Mouse (Mus musculus) layer of hippocampus, postnatal 25 days (tissue): ENCODE results near the gene Mgam. TPM values are rescaled to one million over a fixed set of nuclear protein-coding genes. Genes with fewer than 3 reads are reported as not detected.
"Not testable (repeated sequence)": the region's sequence is repeated elsewhere in the genome, so short reads cannot be mapped to it uniquely, and the experiment has no call there.

ENCODE experiments used
- DNase-seq, 2 experiments: peaks; one replicate each; pipeline ENCODE4 v3.0.0; 2022; ENCODE audit warnings: mixed read lengths in 2 of 2, low spot score in 1 of 2; ENCODE audit errors: extremely low spot score in 1 of 2
- total RNA-seq, 2 experiments: library from RNA; stranded (reverse); gene quantifications; 2 replicates each; pipeline ENCODE4 v1.2.3; 2021

The Mgam gene
- total RNA-seq, 2 experiments from 2014 or later, result not detected

DNA sequence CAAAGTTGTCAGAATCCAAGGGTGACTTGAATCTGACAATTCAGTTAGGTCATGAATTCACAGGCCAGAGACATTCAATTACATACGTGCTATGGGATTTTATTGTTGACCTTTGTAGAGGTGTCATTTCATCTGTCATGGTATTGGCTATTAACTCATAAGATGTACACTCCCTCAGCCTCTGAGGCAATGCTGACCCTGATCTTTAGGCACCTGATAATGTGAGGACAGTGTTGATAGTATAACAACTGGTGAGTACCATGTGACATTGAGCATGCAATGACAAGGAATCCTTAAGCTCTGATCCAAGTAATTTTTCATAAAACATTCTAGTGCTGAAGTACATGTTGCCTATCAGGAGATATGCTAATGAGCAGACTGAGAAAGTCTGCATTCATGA lies 87.1 kb downstream of the Mgam start:
- DNase-seq, result no peak

DNA sequence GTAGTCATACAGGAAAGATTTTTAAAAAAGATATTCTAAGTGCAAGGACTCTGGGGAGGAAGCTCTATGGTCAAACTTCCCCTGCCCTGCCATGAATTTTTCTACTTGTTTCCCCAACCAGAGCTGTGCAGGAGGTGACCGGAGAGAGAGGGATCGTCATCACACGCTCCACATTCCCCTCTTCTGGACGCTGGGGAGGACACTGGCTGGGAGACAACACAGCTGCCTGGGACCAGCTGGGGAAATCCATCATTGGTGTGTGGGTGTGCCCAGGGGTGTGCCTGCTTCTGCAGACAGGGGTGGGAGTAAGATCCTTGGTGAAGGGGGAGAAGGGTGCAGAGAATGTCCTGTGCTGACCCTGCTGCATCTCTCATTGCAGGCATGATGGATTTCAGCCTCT lies 99.9 kb downstream of the Mgam start:
- not testable (repeated sequence) for DNase-seq

DNA sequence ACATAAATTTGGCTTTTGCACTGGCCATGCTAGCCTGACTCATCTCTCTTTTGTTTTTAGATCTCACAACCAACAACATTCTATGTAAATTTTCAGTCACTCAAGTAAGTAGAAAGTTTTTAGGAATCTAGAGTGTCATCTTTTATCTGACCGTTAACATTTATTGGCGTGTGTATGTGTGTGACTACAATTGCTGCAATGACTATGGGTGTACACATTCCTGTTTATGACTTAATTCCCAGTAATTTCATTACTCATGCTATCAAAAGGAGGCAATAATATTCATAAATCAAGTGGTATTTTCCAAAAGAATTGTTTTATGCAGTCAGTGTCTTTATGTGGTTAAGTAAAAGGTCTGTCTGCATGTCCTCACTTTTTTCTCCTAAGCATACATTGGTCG lies 110.9 kb downstream of the Mgam start:
- DNase-seq, result no peak

DNA sequence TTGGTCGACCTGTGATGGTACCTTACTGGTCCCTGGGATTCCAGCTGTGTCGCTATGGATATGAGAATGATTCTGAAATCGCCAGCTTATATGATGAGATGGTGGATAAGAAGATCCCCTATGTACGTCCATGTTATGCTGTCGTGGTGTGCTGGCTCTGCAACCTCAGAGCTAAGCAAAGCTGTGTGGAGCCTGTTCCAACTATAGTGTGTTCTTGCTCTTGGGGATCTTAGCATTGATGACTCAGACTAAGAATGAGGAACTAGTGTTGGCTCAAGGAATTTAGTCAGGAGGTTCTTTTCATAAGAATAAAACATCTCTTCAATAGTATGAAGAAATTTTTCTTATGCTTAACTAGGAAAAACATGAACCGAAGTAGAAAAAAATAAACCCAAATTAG lies 120.4 kb downstream of the Mgam start:
- not testable (repeated sequence) for DNase-seq

GRCm38 (mm10) chr6:40755948-40756347 lies 127.3 kb downstream of the Mgam start:
- no peak for DNase-seq

DNA sequence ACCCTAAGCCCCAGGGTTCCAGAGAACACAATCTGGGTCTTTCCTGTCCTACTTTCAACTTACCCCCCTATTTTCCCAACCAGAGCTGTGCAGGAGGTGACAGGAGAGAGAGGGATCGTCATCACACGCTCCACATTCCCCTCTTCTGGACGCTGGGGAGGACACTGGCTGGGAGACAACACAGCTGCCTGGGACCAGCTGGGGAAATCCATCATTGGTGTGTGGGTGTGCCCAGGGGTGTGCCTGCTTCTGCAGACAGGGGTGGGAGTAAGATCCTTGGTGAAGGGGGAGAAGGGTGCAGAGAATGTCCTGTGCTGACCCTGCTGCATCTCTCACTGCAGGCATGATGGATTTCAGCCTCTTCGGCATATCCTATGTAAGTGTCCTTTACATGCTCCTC lies 128.7 kb downstream of the Mgam start:
- DNase-seq, result not testable (repeated sequence)

DNA sequence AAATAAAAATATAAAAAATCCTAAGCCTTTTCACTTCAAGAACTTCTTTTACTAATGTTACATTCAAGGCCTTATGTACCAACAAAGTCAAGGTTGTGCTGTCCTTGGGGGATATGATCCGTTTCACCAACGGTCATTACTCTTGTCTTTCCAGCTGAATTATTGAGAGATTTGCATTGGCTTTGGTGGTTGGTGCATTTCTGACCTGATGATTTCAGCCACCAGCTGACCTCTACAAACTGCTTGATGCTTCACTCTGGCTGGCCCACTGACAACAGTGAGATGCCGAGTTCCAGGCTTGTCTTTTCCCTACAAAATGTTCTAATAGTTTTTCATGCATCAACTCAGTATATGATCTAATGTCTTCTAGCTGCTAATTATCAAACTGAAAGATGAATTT lies 146.0 kb downstream of the Mgam start:
- DNase-seq, result no peak

GRCm38 (mm10) chr6:40778458-40778857 lies 149.8 kb downstream of the Mgam start:
- DNase-seq, result no peak

DNA sequence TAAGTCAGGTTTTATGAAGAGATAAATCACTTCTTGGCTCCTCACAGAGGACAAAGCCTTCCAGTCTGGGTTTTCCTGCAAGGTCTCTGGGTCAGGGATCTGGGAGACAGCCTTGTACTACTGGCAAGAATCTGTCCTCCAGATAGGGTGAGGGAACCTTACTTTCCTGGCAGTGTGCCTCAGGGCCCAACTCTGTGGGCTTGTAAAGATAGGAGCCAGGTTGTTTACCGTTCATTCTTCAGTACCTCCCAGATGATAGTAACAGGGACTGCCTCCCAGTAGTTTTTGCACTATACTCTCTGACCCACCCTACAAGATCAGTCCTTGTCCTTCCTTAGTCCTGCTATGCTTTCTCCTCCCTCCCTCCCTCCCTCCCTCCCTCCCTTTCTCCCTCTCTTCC lies 155.0 kb downstream of the Mgam start:
- no peak for DNase-seq

GRCm38 (mm10) chr6:40784378-40784777 lies 155.7 kb downstream of the Mgam start:
- no peak for DNase-seq

DNA sequence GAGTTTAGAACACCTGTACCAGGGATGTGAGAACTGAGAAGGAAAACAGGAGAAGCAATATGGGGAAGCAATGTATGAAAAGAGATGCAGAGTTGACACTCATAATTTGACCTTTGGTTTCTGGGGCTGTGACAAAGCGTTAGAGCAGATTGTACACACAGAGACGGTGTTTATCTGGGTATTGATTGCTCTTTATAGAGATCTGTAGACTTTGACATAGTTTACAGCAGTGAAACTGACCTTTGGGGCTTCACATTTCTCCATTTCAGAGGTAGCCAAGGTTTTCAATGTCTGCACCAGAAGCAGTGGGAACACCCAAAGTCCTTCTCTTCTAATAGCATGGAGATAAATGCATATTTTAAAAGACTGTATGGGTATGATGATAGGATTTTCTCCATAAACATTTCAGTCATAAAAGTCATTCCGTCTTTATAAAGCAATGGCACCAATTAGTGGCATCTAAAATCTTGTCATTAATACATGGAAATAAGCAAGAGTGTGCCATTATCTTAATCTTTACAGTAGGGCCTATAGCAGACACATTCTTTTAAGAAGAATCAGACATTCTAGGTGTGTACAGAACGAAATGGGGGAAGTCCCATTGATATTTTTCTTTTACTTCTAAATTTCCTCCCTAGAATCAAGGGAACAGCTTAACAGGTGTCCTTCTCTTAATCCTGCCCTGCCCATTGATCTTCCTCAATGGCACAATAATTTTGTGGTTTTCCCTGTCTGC lies 166.6 kb downstream of the Mgam start:
- DNase-seq, result no peak

GRCm38 (mm10) chr6:40818237-40818902 lies 189.7 kb downstream of the Mgam start:
- no peak for DNase-seq

Other genes with a start within 250 kb of the Mgam start
- 10 to 100 TPM; 41.4 to 46.0 TPM for gene E330009J07Rik, start 192.7 kb upstream of the Mgam start, total RNA-seq
- gene Wee2, start 189.7 kb upstream of the Mgam start, total RNA-seq, result not detected
- gene Ssbp1, start 157.5 kb upstream of the Mgam start, total RNA-seq, result 10 to 100 TPM; 32.6 to 36.2 TPM
- not detected for gene Tas2r137, start 137.6 kb upstream of the Mgam start, total RNA-seq
- gene Tas2r108, start 135.3 kb upstream of the Mgam start, total RNA-seq, result not detected
- not detected for gene Prss37, start 109.3 kb upstream of the Mgam start, total RNA-seq
- gene Olfr461, start 73.8 kb upstream of the Mgam start, total RNA-seq, result not detected
- gene Olfr460, start 59.3 kb upstream of the Mgam start, total RNA-seq, result not detected
- 1 to 10 TPM in 1 of 2 experiments, under 1 TPM in 1; 0.52 to 1.2 TPM for gene Clec5a, start 43.0 kb upstream of the Mgam start, total RNA-seq
- gene Tas2r138, start 15.5 kb upstream of the Mgam start, total RNA-seq, result not detected